Mouse (Mus musculus): Measurements from ENCODE around the gene Map3k11. TPM values are rescaled to one million over a fixed set of nuclear protein-coding genes. Genes with fewer than 3 reads are reported as not detected.

Gene Map3k11
- 14.9 and 24.5 TPM in 2 replicates for polyA plus RNA-seq (2012; ENCODE audit: insufficient read depth, insufficient read length, missing spikeins)

DNA sequence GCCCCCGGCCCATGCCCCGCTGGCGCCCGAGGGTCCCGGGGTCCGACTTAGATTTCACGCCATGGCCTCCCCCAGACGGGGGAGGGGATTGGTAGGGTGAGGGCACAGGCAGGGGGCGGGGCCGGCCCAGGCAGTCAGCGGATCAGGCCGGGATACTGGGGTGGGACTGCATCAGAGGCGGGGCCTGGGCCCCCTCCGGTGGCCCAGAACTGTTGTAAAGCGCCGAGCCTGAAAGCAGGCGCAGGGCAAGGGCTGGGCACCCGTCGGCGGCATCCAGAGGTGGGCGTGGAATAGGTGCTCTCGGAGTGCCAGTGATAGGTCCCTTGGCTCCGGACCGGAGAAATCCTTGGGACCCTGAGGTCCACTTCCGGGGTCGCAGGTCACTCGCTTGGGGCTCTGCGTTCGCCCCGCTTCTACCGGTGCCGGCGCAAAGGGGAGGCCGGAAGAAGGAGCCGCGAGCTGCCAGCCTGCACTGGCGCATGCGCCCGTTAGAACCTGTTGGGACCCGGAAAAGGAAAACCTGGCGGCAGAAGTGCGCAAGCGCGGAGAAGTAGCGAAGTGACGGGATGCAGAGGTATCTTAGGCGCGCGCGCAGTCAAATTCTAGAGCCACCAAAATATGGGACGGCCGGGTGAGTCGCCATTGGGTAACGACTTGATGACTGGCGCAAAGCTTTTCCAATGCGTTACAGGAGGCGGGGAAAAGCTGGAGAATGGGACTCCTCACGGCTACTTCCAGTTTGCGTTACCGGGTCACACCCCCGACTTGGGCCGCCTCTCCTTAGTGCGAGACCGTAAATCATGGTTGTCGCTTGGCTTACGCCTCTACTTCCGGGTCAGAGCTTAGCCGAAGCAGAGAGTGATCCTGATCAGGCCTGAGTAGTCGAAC is at the start of gene Map3k11, which contains the start of gene Pcnx3:
Gene Map3k11 (plus strand): TSS at position 543 of the 888 bp plus-strand sequence.
Gene Pcnx3 (minus strand): TSS at position 709 of the 888 bp plus-strand sequence.
- no peaks in the 10 kb centered on the region; the same call in 1 of the 2 replicates for H3K4me1 ChIP-seq (ENCODE audit: control insufficient read depth, insufficient read depth, insufficient read length, low read length)
- peak within 1 kb of the TSS; percentile 93 for H3K27ac ChIP-seq (replicated peaks; ENCODE audit: low read depth, low read length)
- H3K4me3 ChIP-seq (ENCODE audit: insufficient read depth, low read depth, low read length) = peak within 1 kb of the TSS; percentile 92

DNA sequence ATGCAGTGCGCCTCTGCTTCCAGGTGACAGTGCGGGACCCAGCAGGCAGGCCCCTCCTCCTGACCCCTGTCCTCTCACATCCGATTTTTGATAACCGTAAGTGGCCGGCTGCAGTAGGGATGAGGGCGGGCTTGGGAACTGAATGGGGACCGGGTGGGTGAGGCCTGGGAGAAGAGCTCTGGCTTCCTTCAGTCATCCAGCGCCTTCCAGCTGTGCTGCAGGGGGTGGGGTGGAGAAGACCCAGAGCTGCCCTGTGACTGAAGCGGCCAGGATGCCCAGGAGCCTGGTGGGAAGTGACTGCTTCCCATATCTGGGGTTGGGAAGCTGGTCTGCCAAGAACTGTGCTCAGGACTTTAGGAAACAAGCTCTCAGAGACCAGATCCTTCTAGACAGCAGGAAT is 48.2 kb upstream of the Map3k11 start:
- Histone ChIP-seq H3K4me3 (ENCODE audit: insufficient read depth, low read depth, low read length) (no peak overlapping the region), H3K4me1 (ENCODE audit: control insufficient read depth, insufficient read depth, insufficient read length, low read length) (0 out of 2 replicates have a peak, but pooled peaks cover 4% of the 10 kb centered on the region), H3K27ac (replicated peaks; ENCODE audit: low read depth, low read length) (no peak overlapping the region)

DNA sequence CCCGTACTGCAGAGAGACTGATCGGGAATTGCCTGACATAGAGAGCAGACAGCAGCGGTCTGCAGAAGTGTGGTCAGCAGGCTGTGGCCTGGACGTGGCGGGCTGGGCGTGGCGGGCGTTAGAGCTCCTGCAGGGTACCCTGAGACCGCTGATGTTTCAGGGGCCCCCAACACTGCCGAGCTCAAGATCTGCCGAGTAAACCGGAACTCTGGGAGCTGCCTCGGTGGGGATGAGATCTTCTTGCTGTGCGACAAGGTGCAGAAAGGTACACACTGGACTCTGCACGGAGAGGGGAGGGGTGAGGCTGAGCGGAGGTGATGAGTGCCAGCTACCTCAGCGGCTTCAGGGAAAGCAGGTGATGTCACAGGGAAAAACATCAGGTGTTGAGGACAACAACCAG is 47.5 kb upstream of the Map3k11 start:
- Histone ChIP-seq H3K4me1 (ENCODE audit: control insufficient read depth, insufficient read depth, insufficient read length, low read length) (0 out of 2 replicates have a peak, but pooled peaks cover 4% of the 10 kb centered on the region), H3K27ac (replicated peaks; ENCODE audit: low read depth, low read length) (no peak overlapping the region)

DNA sequence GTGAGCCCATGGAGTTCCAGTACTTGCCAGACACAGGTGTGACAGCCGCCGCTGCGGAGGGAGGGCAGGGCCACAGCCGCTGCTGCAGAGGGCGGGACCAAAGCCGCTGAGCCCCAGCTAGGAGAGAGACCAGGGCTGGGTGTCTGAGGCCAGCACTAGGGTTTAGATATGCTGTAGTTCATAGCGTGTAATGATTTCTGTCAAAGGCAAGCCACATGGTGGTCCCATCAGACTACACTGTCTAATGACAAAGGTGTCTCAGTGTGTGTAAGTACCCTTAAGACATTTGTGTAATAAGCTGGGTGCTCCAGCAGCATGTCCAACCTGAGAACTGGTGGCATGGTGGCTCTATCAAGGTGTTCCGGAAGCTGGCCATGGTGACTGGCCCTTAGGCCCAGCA is 46.9 kb upstream of the Map3k11 start:
- no peak overlapping the region for H3K27ac ChIP-seq (replicated peaks; ENCODE audit: low read depth, low read length)
- H3K4me3 ChIP-seq (ENCODE audit: insufficient read depth, low read depth, low read length) = no peak overlapping the region
- H3K4me1 ChIP-seq (ENCODE audit: control insufficient read depth, insufficient read depth, insufficient read length, low read length) = 0 out of 2 replicates have a peak, but pooled peaks cover 4% of the 10 kb centered on the region

More for the DNA sequence above, 47.5 kb upstream of the Map3k11 start:
- no peak overlapping the region for H3K4me3 ChIP-seq (ENCODE audit: insufficient read depth, low read depth, low read length)

DNA sequence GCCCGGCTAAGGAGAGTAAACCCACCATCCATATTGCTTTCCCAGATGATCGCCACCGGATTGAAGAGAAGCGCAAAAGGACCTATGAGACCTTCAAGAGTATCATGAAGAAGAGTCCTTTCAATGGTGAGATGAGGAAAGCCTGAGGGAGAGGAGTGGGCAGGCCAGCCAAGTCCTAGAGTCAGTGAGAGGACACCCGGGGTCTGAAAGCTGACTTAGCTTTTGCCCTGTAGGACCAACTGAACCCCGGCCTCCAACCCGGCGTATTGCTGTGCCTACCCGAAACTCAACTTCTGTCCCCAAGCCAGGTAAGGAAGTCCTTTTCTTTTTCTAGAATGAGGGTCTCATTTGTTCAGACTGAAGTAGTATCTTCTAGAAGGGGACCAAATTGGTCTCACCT is 43.3 kb upstream of the Map3k11 start:
- Histone ChIP-seq H3K4me1 (ENCODE audit: control insufficient read depth, insufficient read depth, insufficient read length, low read length) (peaks cover 10% of the 10 kb centered on the region; the same call in 1 of the 2 replicates), H3K4me3 (ENCODE audit: insufficient read depth, low read depth, low read length) (no peak overlapping the region), H3K27ac (replicated peaks; ENCODE audit: low read depth, low read length) (no peak overlapping the region)

DNA sequence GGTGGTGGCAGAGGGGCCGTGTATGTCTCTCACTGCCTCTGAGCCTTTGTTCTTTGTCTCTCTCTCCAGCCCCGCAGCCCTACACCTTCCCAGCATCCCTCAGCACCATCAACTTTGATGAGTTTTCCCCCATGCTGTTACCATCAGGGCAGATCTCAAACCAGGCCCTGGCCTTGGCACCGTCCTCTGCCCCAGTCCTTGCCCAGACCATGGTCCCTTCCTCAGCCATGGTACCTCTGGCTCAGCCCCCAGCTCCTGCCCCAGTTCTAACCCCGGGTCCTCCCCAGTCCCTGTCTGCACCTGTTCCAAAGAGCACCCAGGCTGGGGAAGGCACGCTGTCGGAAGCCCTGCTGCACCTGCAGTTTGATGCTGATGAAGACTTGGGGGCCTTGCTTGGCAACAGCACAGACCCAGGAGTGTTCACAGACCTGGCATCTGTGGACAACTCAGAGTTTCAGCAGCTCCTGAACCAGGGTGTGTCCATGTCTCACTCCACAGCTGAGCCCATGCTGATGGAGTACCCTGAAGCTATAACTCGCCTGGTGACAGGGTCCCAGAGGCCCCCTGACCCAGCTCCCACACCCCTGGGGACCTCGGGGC is 41.7 kb upstream of the Map3k11 start:
- H3K4me3 ChIP-seq (ENCODE audit: insufficient read depth, low read depth, low read length) = no peak overlapping the region
- no peak overlapping the region for H3K27ac ChIP-seq (replicated peaks; ENCODE audit: low read depth, low read length)
- peaks cover 10% of the 10 kb centered on the region; the same call in 1 of the 2 replicates for H3K4me1 ChIP-seq (ENCODE audit: control insufficient read depth, insufficient read depth, insufficient read length, low read length)

DNA sequence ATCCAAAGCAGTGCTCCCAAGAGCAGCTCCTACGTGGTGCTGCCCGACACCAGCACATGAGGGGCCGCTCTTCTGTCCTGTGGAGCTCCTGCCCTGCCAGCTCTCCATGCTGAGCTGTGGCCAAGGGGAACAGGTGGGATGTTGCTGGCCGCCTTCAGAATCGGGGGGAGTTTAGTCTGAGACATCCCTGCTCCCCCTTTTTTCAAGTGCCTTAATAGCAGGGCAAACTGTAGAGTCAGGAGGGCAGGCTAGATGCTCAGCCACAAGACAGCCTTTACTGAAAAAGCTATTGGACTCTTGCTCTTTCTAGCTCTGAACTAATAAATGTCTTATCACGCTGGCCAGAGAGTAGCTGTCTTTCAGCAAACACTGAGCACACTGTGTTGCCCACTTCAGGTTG is 40.8 kb upstream of the Map3k11 start:
- H3K27ac ChIP-seq (replicated peaks; ENCODE audit: low read depth, low read length) = no peak overlapping the region

DNA sequence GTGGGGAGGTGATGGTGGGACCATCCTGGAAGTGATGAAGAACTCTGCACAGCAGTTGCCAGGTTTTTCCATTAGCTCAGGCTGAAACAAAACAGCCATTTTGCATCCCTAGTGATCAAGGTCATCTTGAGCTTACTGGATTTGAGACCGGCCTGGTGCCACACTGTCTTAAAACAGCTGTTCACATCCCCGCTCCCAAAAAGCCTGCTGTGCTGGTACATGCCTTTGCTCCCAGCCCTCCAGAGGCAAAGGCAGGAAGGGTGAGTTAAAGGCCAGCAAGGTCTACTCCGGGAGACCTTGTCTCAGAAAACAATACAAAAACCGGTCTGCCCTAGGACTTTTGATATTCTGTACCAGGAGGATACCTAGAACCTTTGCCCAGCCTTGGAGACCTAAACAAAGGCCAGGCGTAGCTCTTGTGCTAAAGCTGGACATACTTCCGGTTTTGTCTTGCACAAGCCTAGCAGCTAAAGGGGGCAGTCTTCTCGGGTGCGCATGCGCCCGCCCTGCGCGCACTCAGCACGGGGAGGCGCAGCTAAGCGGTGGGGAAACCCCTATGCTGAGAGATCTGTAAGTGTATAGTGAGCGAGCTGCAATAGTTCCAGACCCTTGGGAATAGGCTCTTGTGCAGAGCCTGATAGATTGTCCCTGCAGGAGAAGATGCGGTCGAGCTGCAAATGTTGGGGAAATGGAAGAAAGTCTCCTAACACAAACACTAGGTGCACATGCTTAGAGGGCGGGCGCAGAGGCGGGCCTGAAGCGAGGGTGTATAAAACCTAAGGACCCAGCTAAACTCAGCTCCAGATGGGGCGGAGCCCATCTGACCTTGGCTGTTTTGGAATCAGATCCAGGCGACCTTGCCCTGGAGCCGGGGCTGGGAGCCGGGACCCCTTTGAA is 39.9 kb upstream of the Map3k11 start:
- Histone ChIP-seq H3K4me1 (ENCODE audit: control insufficient read depth, insufficient read depth, insufficient read length, low read length) (peaks cover 10% of the 10 kb centered on the region; the same call in 1 of the 2 replicates), H3K27ac (replicated peaks; ENCODE audit: low read depth, low read length) (peak overlapping the region; percentile 58), H3K4me3 (ENCODE audit: insufficient read depth, low read depth, low read length) (peak overlapping the region; percentile 46)

More for the DNA sequence above, 40.8 kb upstream of the Map3k11 start:
- Histone ChIP-seq H3K4me3 (ENCODE audit: insufficient read depth, low read depth, low read length) (no peak overlapping the region), H3K4me1 (ENCODE audit: control insufficient read depth, insufficient read depth, insufficient read length, low read length) (peaks cover 10% of the 10 kb centered on the region; the same call in 1 of the 2 replicates)

DNA sequence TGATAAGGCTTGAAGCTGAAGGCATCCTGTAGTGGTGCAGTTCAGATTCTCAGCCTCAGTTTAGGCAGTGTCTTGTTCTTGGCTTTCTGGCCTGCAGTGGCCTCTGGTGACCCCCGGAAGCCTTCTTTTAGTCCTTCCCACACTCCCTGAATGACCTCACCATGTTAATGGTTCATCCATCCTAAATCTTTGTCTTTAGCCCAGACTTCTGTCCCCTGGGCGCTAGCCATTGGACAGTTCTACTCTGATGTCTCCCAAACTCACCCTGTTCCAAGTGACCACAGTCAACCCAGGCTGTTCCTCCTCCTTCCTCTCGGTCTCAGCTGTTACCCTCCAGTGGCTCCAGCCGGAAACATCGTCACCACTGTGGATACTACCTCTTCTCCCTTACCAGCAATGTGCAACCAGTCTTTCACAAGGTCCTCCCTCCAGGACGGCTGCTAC is 39.2 kb upstream of the Map3k11 start:
- Histone ChIP-seq H3K4me1 (ENCODE audit: control insufficient read depth, insufficient read depth, insufficient read length, low read length) (peaks cover 10% of the 10 kb centered on the region; the same call in 1 of the 2 replicates), H3K27ac (replicated peaks; ENCODE audit: low read depth, low read length) (peak overlapping the region; percentile 58), H3K4me3 (ENCODE audit: insufficient read depth, low read depth, low read length) (peak overlapping the region; percentile 46)

DNA sequence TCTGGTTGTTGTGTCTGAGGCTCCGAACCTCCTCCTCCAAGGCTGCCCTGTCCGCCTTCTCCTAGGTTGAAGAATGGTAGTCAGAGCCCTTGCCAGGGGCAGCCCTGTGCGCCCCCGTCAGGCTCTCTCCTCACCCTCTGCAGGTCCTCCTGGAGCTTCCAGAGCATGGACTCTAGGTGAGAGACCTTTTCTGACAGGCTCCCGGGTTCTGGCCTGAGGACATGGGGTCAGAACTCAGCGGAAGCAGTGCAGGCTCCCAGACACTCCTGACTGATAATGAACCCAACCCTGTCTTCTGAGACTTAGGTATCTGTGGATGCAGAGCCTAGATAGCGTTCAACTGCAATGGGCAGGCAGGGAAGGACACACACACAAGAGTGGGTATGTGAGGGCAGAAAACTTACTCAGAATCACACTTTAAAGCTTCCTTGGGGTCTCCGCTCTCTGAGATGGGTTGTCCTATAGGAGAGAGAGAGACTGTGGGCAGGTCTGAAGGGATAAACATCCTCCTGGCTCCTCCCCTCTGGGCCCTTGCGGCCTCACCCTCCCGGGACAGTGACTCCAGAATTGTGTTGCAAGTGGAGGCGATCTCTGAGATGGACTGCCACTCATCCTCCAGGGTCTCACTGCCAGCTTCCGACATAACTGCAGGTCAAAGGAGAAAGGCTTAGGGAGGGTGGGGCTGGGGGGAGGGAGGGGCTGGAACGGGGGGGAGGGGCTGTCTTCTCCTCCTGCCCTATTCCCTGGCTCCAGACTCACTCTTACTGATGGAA is 36.9 kb upstream of the Map3k11 start:
- no peak overlapping the region for H3K4me3 ChIP-seq (ENCODE audit: insufficient read depth, low read depth, low read length)
- H3K27ac ChIP-seq (replicated peaks; ENCODE audit: low read depth, low read length) = no peak overlapping the region
- H3K4me1 ChIP-seq (ENCODE audit: control insufficient read depth, insufficient read depth, insufficient read length, low read length) = peaks cover 10% of the 10 kb centered on the region; the same call in 1 of the 2 replicates

DNA sequence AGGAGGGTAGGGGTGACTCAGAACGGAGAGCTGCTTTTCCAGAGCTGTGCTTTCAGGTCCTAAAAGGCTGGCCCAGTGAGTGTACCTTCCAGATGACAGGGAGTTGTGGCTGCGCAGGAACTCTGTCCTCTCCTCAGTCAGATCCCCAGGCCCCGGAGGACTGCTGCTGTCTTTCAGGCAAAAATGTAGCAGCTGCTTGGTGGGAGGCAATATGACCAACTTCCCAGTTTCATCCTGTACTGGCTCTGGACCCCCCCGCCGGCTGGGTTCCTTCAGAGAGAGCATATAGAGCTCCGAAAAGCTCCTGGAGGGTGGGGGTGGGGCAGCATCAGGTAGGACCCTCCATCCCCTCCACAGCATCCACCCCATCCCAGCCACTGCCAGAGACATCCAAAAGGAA is 36.0 kb upstream of the Map3k11 start:
- Histone ChIP-seq H3K4me3 (ENCODE audit: insufficient read depth, low read depth, low read length) (no peak overlapping the region), H3K4me1 (ENCODE audit: control insufficient read depth, insufficient read depth, insufficient read length, low read length) (peaks cover 10% of the 10 kb centered on the region; the same call in 1 of the 2 replicates), H3K27ac (replicated peaks; ENCODE audit: low read depth, low read length) (peak overlapping the region; percentile 7; the same call in 1 of the 2 replicates)

DNA sequence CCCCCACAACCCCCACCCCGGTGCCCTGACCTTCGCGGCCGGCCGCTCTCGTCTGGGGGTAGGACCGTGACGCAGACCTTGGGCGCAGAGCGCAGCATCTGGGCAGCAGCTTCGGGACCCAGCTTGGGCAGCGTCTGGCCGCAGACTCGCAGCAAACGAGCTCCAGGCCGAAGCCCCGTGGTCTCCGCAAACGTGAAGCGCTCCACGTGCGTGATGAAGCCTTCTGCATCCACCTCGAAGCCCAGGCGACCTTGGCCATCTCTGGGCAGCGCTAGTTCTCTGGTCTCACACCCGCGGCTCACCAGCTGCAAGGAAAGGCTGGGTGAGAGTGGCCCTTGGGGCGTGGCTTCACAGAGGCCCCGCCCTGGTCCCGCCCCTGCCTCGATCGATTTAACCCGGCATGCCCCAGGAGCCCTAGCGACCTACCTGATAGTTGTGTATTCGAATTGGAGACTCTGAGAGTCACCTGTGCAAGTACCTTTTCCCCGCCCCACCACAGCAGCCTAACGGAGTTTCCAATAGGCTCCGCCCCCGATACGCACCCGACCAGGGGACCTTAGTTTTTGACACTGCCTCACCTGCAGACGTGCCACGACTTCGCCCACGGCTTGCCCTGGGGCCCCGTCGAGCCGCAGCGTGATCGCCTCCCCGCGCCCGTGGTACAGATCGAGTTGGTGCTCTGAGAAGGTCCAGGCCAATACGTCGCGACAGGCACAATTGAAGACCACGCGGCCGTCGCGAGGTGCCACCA is 34.4 kb upstream of the Map3k11 start:
- 0 out of 2 replicates have a peak overlapping the region, but pooled peaks have one; percentile 8 for H3K4me3 ChIP-seq (ENCODE audit: insufficient read depth, low read depth, low read length)
- H3K4me1 ChIP-seq (ENCODE audit: control insufficient read depth, insufficient read depth, insufficient read length, low read length) = 0 out of 2 replicates have a peak, but pooled peaks cover 3% of the 10 kb centered on the region
- H3K27ac ChIP-seq (replicated peaks; ENCODE audit: low read depth, low read length) = no peak overlapping the region

DNA sequence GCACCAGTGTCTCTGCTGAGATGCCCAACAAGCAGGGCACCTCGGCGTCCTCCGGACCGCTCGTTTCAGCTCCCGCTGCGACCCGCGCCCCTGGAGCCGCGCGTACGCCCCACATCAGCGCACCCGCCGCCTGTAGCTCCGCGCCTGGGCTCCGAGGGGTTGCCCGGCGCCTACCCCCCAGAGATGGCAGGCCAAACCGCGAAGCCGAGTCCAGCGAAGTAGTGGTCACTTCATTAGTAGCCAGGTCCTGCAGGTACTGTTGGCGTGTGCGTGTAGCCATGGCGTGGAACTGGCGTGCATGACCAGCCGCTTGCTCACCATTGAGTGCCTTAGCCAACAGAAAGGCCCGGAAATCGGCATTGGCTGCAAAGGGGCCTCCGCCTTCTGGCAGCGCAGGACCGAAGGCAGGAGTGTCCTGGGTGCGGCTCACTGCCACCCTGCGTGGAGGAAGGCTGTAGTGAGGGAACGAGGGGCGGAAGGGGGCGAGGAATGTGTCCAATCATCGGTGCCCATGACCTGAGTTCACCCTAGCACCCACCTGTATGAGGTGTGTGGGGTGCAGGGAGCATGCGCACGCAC is 33.7 kb upstream of the Map3k11 start:
- Histone ChIP-seq H3K4me3 (ENCODE audit: insufficient read depth, low read depth, low read length) (no peak overlapping the region), H3K4me1 (ENCODE audit: control insufficient read depth, insufficient read depth, insufficient read length, low read length) (no peaks in the 10 kb centered on the region), H3K27ac (replicated peaks; ENCODE audit: low read depth, low read length) (no peak overlapping the region)

Data from brown adipose tissue, adult 24 weeks (tissue).